Comparison of ENCODE assay signal across 10 mouse cellular contexts in the genomic region with DNA sequence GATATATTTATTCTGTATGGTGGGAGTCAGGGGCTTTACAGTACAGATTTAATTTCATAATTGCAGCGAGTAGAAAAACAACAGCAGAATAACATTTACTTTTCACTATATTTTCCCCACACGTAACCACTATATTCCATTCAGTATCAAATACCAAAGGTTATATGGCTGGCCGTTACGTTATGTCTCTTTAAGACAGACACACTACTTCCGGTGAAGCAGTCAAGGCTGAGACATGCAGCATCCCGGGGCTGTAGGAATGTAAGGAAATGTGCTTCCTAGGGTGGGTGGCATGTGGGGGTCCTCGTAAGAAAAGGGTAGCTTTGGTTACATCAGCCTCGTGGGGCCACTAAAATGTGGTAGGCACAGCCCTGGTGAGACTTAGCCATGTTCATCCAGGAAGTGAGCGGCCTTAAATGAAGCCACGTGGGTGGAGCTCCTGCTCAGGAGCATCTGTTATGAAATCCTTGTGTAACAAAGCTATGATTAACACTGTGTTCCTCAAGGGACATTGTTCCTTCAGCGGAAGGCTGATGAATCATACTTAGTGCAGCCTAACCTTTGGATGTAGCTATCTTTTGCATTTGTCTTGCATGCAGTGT.
DNase-seq lines count a peak whose midpoint lies in the region; ATAC-seq lines count a peak whose summit lies in the region.
"Had no signal": no experiment of that assay in that cellular context is flagged by ENCODE, and none has a peak within 500 bp of the region (broad histone marks: within the 10 kb centered on the region; RNA-seq: fewer than 3 reads in every experiment).

No protein-coding gene starts in this region.

- DNase-seq in right cerebral cortex, adult 2 months (ENCODE audit: low spot score in 2 of 2), result peak; percentile 67 to 75
- DNase-seq in right cerebral cortex, postnatal 4 days, result no peak
- DNase-seq in fat pad, adult 2 months (ENCODE audit: extremely low read depth, low read depth, low spot score), result peak; percentile 81
- DNase-seq in layer of hippocampus, adult 9-11 months, result peak; percentile 68
- DNase-seq in cerebellum, adult 11-12 months, result no peak

- no peaks in the 10 kb centered on the region for H3K27me3 ChIP-seq in stomach, embryonic 16.5 days (ENCODE audit: control insufficient read depth, insufficient read depth, low read length)
- no peaks in the 10 kb centered on the region for H3K27me3 ChIP-seq in kidney, embryonic 15.5 days
- H3K27me3 ChIP-seq: heart, embryonic 15.5 days; midbrain, embryonic 12.5 days had no signal

- H3K9me3 ChIP-seq in stomach, embryonic 16.5 days (replicated peaks; ENCODE audit: control insufficient read depth, low read length), result peaks cover 5% of the 10 kb centered on the region; the same call in 1 of the 2 replicates
- H3K9me3 ChIP-seq in kidney, embryonic 15.5 days (replicated peaks), result no peaks in the 10 kb centered on the region
- H3K9me3 ChIP-seq: heart, embryonic 15.5 days had no signal

- no peak overlapping the region for H3K4me2 ChIP-seq in stomach, embryonic 16.5 days (ENCODE audit: low read depth, low read length)
- no peak overlapping the region for H3K4me2 ChIP-seq in kidney, embryonic 15.5 days
- H3K4me2 ChIP-seq: heart, embryonic 15.5 days; midbrain, embryonic 12.5 days had no signal

- no peaks in the 10 kb centered on the region for H3K4me1 ChIP-seq in stomach, embryonic 16.5 days (ENCODE audit: control insufficient read depth, insufficient read depth, low read length)
- no peaks in the 10 kb centered on the region for H3K4me1 ChIP-seq in kidney, embryonic 15.5 days
- H3K4me1 ChIP-seq: heart, embryonic 15.5 days; midbrain, embryonic 12.5 days had no signal

- no peak overlapping the region for H3K27ac ChIP-seq in stomach, embryonic 16.5 days (ENCODE audit: low read length)
- H3K27ac ChIP-seq in kidney, embryonic 15.5 days, result no peak overlapping the region
- H3K27ac ChIP-seq: heart, embryonic 15.5 days; midbrain, embryonic 12.5 days had no signal

- ATAC-seq in stomach, embryonic 16.5 days (ENCODE audit: insufficient read depth, low FRiP score), result 0 out of 2 replicates have a peak, but pooled peaks have one; percentile 53
- no peak for ATAC-seq in erythroid progenitor cell, adult 5-6 weeks (replicated peaks; ENCODE audit: low FRiP score, poor library complexity, severe bottlenecking)
- ATAC-seq in kidney, embryonic 15.5 days (replicated peaks; ENCODE audit: low FRiP score), result no peak

- H3K36me3 ChIP-seq in stomach, embryonic 16.5 days (ENCODE audit: control insufficient read depth, insufficient read depth, low read length), result peaks cover 24% of the 10 kb centered on the region
- H3K36me3 ChIP-seq in kidney, embryonic 15.5 days, result peaks cover 58% of the 10 kb centered on the region

- H3K4me3 ChIP-seq in stomach, embryonic 16.5 days (replicated peaks; ENCODE audit: low read length), result no peak overlapping the region
- H3K4me3 ChIP-seq in kidney, embryonic 15.5 days (replicated peaks), result no peak overlapping the region
- H3K4me3 ChIP-seq: heart, embryonic 15.5 days; midbrain, embryonic 12.5 days had no signal

- H3K9ac ChIP-seq in stomach, embryonic 16.5 days (ENCODE audit: low read length), result no peak overlapping the region
- H3K9ac ChIP-seq in kidney, embryonic 15.5 days, result no peak overlapping the region
- H3K9ac ChIP-seq: heart, embryonic 15.5 days; midbrain, embryonic 12.5 days had no signal

- 80% methylated on average over 11 of the region's 11 CpGs for WGBS in stomach, embryonic 16.5 days
- WGBS in kidney, embryonic 15.5 days, result 84% methylated on average over 11 of the region's 11 CpGs

Comparison
In these comparisons a context has a peak if more than half of its experiments do, and no peak if none do; other contexts are left out.
1. DNase-seq: peak in right cerebral cortex, adult 2 months (2 of 2), fat pad, adult 2 months (single experiment) and layer of hippocampus, adult 9-11 months (single experiment); none in right cerebral cortex, postnatal 4 days (single experiment) and cerebellum, adult 11-12 months (single experiment).